Mouse (Mus musculus): ENCODE data around the gene Spata13. TPM values are rescaled to one million over a fixed set of nuclear protein-coding genes. Genes with fewer than 3 reads are reported as not detected.
A peak's percentile ranks its signal among the peaks of the same experiment; 100 is the strongest.

The Spata13 gene
- polyA plus RNA-seq, 1 experiment from 2014 or later: 11.6 TPM

DNA sequence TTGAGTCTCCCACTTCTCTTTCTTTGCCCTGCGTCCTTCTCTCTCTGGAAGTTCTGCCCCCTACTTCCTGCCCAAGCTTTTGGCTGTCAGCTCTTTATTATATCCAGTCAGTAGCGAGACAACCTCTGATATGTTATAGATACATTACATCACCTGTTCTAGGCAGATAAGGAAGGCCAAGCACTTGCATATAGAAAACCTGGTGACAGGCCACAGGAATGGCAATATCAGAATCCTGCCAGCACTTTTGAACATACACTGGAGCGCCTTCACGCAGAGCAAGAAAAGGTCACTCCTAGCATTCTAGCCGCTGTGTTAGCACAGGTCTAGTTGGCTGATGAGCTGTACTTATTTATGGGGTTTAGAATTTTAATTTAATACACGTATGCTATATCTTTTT, 70.7 kb downstream of the Spata13 start:
- Histone ChIP-seq H3K36me3 (ENCODE audit: control insufficient read depth, insufficient read depth, low read length) (no peaks in the 10 kb centered on the region), H3K4me2 (ENCODE audit: low read length) (no peak overlapping the region), H3K27me3 (ENCODE audit: control insufficient read depth, insufficient read depth, low read length) (no peaks in the 10 kb centered on the region), H3K9me3 (ENCODE audit: control insufficient read depth, low read length) (no peaks in the 10 kb centered on the region), H3K4me3 (ENCODE audit: control insufficient read depth in 1 of 2, insufficient read depth in 1 of 2, low read depth in 1 of 2, low read length in 2 of 2) (no peak overlapping the region), H3K27ac (replicated peaks in 1 of 2; ENCODE audit: control insufficient read depth in 1 of 2, insufficient read depth in 1 of 2, low read depth in 2 of 2, low read length in 2 of 2) (peak overlapping the region in 1 of 2 experiments; percentile 58; a peak in 2 of 4 replicates), H3K4me1 (ENCODE audit: control insufficient read depth in 2 of 2, insufficient read depth in 2 of 2, low read length in 2 of 2) (peaks cover 8 to 22% of the 10 kb centered on the region in 2 experiments), H3K9ac (ENCODE audit: low read length) (no peak overlapping the region)
- peak; percentile 52; the same call in 1 of the 2 replicates for ATAC-seq (ENCODE audit: insufficient number of reproducible peaks, insufficient read depth, low FRiP score, low read depth)
- WGBS: 23% methylated on average over 6 of the region's 6 CpGs

DNA sequence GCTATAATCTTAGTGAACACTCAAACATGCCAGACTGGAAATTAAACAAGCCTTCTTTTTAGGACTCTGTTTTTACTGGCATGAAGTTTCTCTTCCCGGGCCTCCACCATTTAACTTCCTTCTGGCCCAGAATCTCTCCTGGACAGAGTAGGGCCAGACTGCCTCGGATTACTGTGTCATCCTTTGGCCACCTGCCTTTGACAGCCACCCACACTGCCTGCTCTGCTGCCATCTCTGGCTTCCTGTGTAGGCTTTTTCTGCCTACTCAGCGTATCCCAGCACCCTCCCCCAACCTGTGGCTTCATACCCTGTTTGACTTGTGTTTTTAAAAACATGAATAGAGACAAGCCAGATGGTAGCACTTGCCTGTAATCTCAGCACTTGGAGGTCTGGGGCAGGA, 71.2 kb downstream of the Spata13 start:
- Histone ChIP-seq H3K27me3 (ENCODE audit: control insufficient read depth, insufficient read depth, low read length) (no peaks in the 10 kb centered on the region), H3K36me3 (ENCODE audit: control insufficient read depth, insufficient read depth, low read length) (no peaks in the 10 kb centered on the region), H3K27ac (replicated peaks in 1 of 2; ENCODE audit: control insufficient read depth in 1 of 2, insufficient read depth in 1 of 2, low read depth in 2 of 2, low read length in 2 of 2) (peak overlapping the region; percentile 1 to 58; a peak in 2 of 4 replicates), H3K4me3 (ENCODE audit: control insufficient read depth in 1 of 2, insufficient read depth in 1 of 2, low read depth in 1 of 2, low read length in 2 of 2) (no peak overlapping the region), H3K4me2 (ENCODE audit: low read length) (no peak overlapping the region), H3K9me3 (ENCODE audit: control insufficient read depth, low read length) (no peaks in the 10 kb centered on the region), H3K4me1 (ENCODE audit: control insufficient read depth in 2 of 2, insufficient read depth in 2 of 2, low read length in 2 of 2) (peaks cover 8 to 22% of the 10 kb centered on the region in 2 experiments), H3K9ac (ENCODE audit: low read length) (no peak overlapping the region)
- WGBS: 45% methylated on average over 3 of the region's 3 CpGs
- peak; percentile 64 for ATAC-seq (ENCODE audit: insufficient number of reproducible peaks, insufficient read depth, low FRiP score, low read depth)

DNA sequence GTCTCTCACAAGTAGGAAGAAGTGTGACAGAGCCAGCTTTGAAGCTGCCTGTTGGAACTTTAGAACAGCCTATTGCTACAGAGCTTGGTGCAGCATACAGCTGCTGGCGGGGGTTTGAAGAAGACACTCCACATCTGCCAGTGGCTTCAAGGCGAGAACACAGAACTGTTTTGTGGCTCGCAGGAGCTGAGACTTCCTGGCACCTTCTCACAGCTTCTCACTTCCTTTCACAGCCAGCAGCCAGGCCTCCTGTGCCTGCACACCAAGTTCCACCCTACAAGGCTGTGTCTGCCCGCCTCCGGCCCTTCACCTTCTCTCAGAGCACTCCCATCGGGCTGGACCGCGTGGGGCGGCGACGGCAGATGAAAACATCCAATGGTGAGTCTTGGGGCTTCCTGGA, 75.4 kb downstream of the Spata13 start:
- ATAC-seq (ENCODE audit: insufficient number of reproducible peaks, insufficient read depth, low FRiP score, low read depth): no peak
- Histone ChIP-seq H3K27ac (replicated peaks in 1 of 2; ENCODE audit: control insufficient read depth in 1 of 2, insufficient read depth in 1 of 2, low read depth in 2 of 2, low read length in 2 of 2) (no peak overlapping the region), H3K9ac (ENCODE audit: low read length) (no peak overlapping the region)

DNA sequence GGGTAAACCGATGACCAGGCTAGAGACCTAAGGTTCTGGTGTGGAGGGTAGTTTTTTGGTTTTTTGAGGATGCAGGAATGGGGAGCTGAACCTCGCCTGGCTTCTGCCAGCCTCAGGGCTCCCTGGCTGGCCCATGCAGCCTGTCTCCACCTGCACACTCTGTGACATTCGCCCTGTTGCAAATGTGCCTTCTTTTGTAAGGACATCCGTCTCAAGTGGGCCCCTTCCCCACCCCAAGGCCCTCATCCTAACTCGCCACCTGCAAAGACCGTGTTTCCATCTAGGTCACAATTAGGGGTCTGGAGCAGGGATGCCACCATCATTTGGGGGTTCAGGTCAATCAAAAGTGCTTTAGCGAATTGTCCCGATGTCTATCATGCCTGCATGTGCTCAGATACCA, 75.9 kb downstream of the Spata13 start:
- 88% methylated on average over 8 of the region's 8 CpGs for WGBS
- Histone ChIP-seq H3K9me3 (ENCODE audit: control insufficient read depth, low read length) (no peaks in the 10 kb centered on the region), H3K36me3 (ENCODE audit: control insufficient read depth, insufficient read depth, low read length) (no peaks in the 10 kb centered on the region), H3K4me2 (ENCODE audit: low read length) (no peak overlapping the region), H3K27ac (replicated peaks in 1 of 2; ENCODE audit: control insufficient read depth in 1 of 2, insufficient read depth in 1 of 2, low read depth in 2 of 2, low read length in 2 of 2) (no peak overlapping the region), H3K4me3 (ENCODE audit: control insufficient read depth in 1 of 2, insufficient read depth in 1 of 2, low read depth in 1 of 2, low read length in 2 of 2) (no peak overlapping the region), H3K27me3 (ENCODE audit: control insufficient read depth, insufficient read depth, low read length) (no peaks in the 10 kb centered on the region), H3K9ac (ENCODE audit: low read length) (no peak overlapping the region), H3K4me1 (ENCODE audit: control insufficient read depth in 2 of 2, insufficient read depth in 2 of 2, low read length in 2 of 2) (peaks cover 8 to 16% of the 10 kb centered on the region in 2 experiments)
- no peak for ATAC-seq (ENCODE audit: insufficient number of reproducible peaks, insufficient read depth, low FRiP score, low read depth)

More for the DNA sequence above, 75.4 kb downstream of the Spata13 start:
- Histone ChIP-seq H3K4me1 (ENCODE audit: control insufficient read depth in 2 of 2, insufficient read depth in 2 of 2, low read length in 2 of 2) (peaks cover 8 to 21% of the 10 kb centered on the region in 2 experiments), H3K4me3 (ENCODE audit: control insufficient read depth in 1 of 2, insufficient read depth in 1 of 2, low read depth in 1 of 2, low read length in 2 of 2) (no peak overlapping the region), H3K27me3 (ENCODE audit: control insufficient read depth, insufficient read depth, low read length) (no peaks in the 10 kb centered on the region), H3K9me3 (ENCODE audit: control insufficient read depth, low read length) (no peaks in the 10 kb centered on the region), H3K4me2 (ENCODE audit: low read length) (no peak overlapping the region), H3K36me3 (ENCODE audit: control insufficient read depth, insufficient read depth, low read length) (no peaks in the 10 kb centered on the region)
- WGBS: 33% methylated on average over 11 of the region's 11 CpGs

DNA sequence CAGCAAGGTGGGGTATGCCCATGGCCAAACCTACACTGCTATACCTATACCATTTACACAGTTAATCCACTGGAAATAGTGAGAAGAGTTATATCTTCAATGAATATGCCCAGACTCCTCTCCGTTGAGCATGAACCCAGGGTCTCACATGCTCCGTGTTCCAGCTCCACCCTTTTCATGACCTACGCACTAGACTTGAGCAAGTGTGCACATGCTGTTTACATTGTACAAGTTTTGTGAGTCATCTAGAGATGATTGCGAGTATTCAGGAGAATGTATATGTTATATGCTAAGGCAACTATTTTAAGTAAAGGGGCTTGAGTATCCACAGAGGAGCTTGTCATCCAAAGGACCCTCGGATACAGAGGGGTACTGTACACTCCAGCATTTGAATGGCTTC, 77.4 kb downstream of the Spata13 start:
- WGBS: 85% methylated on average over 5 of the region's 5 CpGs

DNA sequence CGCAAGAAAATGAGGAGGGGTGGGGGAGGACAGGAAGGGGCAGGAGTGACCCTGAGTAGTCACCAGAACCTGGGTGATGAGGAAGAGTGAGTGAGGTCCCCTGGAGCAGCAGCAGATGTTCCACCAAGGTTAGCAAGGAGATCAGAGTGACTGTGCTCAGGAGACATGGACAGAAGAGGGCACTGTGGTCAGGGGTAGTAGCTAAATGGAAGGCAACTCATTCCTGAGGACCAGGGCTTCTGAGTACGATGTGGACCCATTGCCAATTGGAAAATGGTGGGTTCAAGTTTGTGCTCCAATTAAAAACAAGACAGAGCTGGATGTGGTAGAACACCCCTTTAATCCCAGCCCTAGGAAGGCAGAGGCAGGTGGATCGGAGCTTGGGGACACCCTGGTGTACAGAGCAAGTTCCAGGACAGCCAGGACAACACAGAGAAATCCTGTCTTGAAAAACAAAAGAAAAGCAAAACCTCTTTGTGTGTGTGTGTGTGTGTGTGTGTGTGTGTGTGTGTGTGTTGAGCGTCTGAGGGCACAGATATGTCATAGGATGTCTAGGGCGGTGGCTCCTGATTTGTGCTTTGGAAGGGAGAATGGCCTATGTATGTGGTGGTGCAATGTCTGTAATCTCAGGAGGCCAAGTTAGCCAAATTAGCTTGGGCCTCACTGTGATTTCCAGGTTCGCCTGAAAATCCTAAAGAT, 77.9 kb downstream of the Spata13 start:
- ATAC-seq (ENCODE audit: insufficient number of reproducible peaks, insufficient read depth, low FRiP score, low read depth): no peak
- 72% methylated on average over 6 of the region's 6 CpGs for WGBS
- no peak overlapping the region for H3K4me3 ChIP-seq (ENCODE audit: control insufficient read depth in 1 of 2, insufficient read depth in 1 of 2, low read depth in 1 of 2, low read length in 2 of 2)
- no peaks in the 10 kb centered on the region for H3K27me3 ChIP-seq (ENCODE audit: control insufficient read depth, insufficient read depth, low read length)
- H3K4me2 ChIP-seq (ENCODE audit: low read length): no peak overlapping the region
- H3K36me3 ChIP-seq (ENCODE audit: control insufficient read depth, insufficient read depth, low read length): no peaks in the 10 kb centered on the region
- H3K9ac ChIP-seq (ENCODE audit: low read length): no peak overlapping the region
- H3K4me1 ChIP-seq (ENCODE audit: control insufficient read depth in 2 of 2, insufficient read depth in 2 of 2, low read length in 2 of 2): peaks cover 0 to 8% of the 10 kb centered on the region in 2 experiments; a peak in 2 of 4 replicates
- H3K27ac ChIP-seq (replicated peaks in 1 of 2; ENCODE audit: control insufficient read depth in 1 of 2, insufficient read depth in 1 of 2, low read depth in 2 of 2, low read length in 2 of 2): no peak overlapping the region
- no peaks in the 10 kb centered on the region for H3K9me3 ChIP-seq (ENCODE audit: control insufficient read depth, low read length)

More for the DNA sequence above, 77.4 kb downstream of the Spata13 start:
- ATAC-seq (ENCODE audit: insufficient number of reproducible peaks, insufficient read depth, low FRiP score, low read depth): no peak
- H3K27me3 ChIP-seq (ENCODE audit: control insufficient read depth, insufficient read depth, low read length): no peaks in the 10 kb centered on the region
- H3K27ac ChIP-seq (replicated peaks in 1 of 2; ENCODE audit: control insufficient read depth in 1 of 2, insufficient read depth in 1 of 2, low read depth in 2 of 2, low read length in 2 of 2): no peak overlapping the region
- peaks cover 0 to 8% of the 10 kb centered on the region in 2 experiments; a peak in 2 of 4 replicates for H3K4me1 ChIP-seq (ENCODE audit: control insufficient read depth in 2 of 2, insufficient read depth in 2 of 2, low read length in 2 of 2)
- H3K9me3 ChIP-seq (ENCODE audit: control insufficient read depth, low read length): no peaks in the 10 kb centered on the region
- no peak overlapping the region for H3K9ac ChIP-seq (ENCODE audit: low read length)
- no peak overlapping the region for H3K4me2 ChIP-seq (ENCODE audit: low read length)
- no peaks in the 10 kb centered on the region for H3K36me3 ChIP-seq (ENCODE audit: control insufficient read depth, insufficient read depth, low read length)
- H3K4me3 ChIP-seq (ENCODE audit: control insufficient read depth in 1 of 2, insufficient read depth in 1 of 2, low read depth in 1 of 2, low read length in 2 of 2): no peak overlapping the region

DNA sequence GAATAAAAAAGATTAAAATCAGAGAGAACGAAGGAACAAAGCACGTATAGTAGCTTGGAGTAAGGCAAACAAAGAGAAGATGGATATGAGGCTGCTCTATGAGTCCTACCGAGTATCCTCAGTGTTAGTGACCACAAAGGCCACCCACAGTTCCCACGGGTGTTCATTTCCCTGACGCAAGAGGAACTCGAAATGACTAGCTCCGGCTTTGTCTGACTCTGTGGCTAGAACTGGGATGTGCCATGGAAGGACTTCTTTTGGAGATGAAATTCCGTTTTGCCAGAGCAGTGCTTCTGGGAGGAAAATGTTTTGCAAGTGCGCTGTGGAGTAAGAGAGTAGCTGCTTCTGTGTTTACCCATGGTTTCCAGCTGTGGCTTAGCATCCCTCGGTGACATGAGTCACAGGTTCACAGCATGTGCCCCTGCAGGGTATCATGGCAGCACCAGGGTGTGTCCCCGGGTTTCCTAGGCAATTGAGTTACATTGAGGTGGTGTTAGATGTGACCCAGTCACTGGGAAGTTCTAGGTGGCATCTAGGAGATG, 78.6 kb downstream of the Spata13 start:
- Histone ChIP-seq H3K4me3 (ENCODE audit: control insufficient read depth in 1 of 2, insufficient read depth in 1 of 2, low read depth in 1 of 2, low read length in 2 of 2) (no peak overlapping the region), H3K36me3 (ENCODE audit: control insufficient read depth, insufficient read depth, low read length) (no peaks in the 10 kb centered on the region), H3K4me2 (ENCODE audit: low read length) (no peak overlapping the region), H3K9me3 (ENCODE audit: control insufficient read depth, low read length) (no peaks in the 10 kb centered on the region), H3K27me3 (ENCODE audit: control insufficient read depth, insufficient read depth, low read length) (no peaks in the 10 kb centered on the region), H3K4me1 (ENCODE audit: control insufficient read depth in 2 of 2, insufficient read depth in 2 of 2, low read length in 2 of 2) (peaks cover 0 to 8% of the 10 kb centered on the region in 2 experiments; a peak in 2 of 4 replicates), H3K27ac (replicated peaks in 1 of 2; ENCODE audit: control insufficient read depth in 1 of 2, insufficient read depth in 1 of 2, low read depth in 2 of 2, low read length in 2 of 2) (no peak overlapping the region), H3K9ac (ENCODE audit: low read length) (no peak overlapping the region)
- ATAC-seq (ENCODE audit: insufficient number of reproducible peaks, insufficient read depth, low FRiP score, low read depth): no peak
- WGBS: 86% methylated on average over 11 of the region's 11 CpGs

Data from heart, embryonic 14.5 days (tissue).